Mouse (Mus musculus) ES-E14 (cell line): ENCODE data around the gene Spon2.

Experiments
- CHD2 ChIP-seq: IDR thresholded peaks from 2 replicates; pipeline ENCODE4 v1.6.1; 2014; ENCODE audit warnings: mild to moderate bottlenecking, low read depth, low read length, inconsistent platforms
- HCFC1 ChIP-seq: IDR thresholded peaks from 2 replicates; pipeline ENCODE4 v1.6.1; 2012; ENCODE audit warnings: low read length, inconsistent platforms, borderline replicate concordance; ENCODE audit not compliant: insufficient read depth
- MAFK ChIP-seq: IDR thresholded peaks from 2 replicates; pipeline ENCODE4 v1.6.1; 2014; ENCODE audit warnings: mild to moderate bottlenecking, low read depth, low read length, inconsistent platforms; ENCODE audit not compliant: insufficient read depth
- ZC3H11A ChIP-seq: IDR thresholded peaks from 2 replicates; pipeline ENCODE4 v1.6.1; 2012; ENCODE audit warnings: low read depth, mild to moderate bottlenecking, inconsistent platforms, low read length, borderline replicate concordance
- ZNF384 ChIP-seq: IDR thresholded peaks from 2 replicates; pipeline ENCODE4 v1.6.1; 2012; ENCODE audit warnings: low read depth, low read length, inconsistent platforms

GRCm38 (mm10) chr5:33222841-33223744 lies 4.8 kb upstream of the Spon2 start:
- TF ChIP-seq CHD2 (no peak), HCFC1 (no peak), ZNF384 (no peak), ZC3H11A (no peak), MAFK (no peak)
